Mouse (Mus musculus) lung, adult 2 months (tissue): ENCODE results near the gene Mrpl36.
A peak's percentile ranks its signal among the peaks of the same experiment; 100 is the strongest.

Source experiments
- CTCF ChIP-seq: fragments of 200-500 bp; IDR thresholded peaks from 2 replicates; pipeline ENCODE4 v1.5.1; 2011; ENCODE audit warnings: mild to moderate bottlenecking, low read length, control low read depth; ENCODE audit not compliant: insufficient read depth
- POLR2A ChIP-seq: fragments of 200-500 bp; IDR thresholded peaks from 2 replicates; pipeline ENCODE4 v1.6.1; 2011; ENCODE audit warnings: low read depth, mild to moderate bottlenecking, control low read depth, low read length, borderline replicate concordance; ENCODE audit errors: extremely low read depth

GRCm38 (mm10) chr13:73327827-73328698 is at the start of gene Mrpl36, which contains the start of gene Ndufs6:
- no peak for TF ChIP-seq CTCF
- TF ChIP-seq POLR2A = peak; percentile 79; the same call in 1 of the 2 replicates
